Comparison of ENCODE assay signal across 18 mouse cellular contexts in genomic region chr6:84570039-84570438, GRCm38 (mm10). TPM values are rescaled to one million over a fixed set of nuclear protein-coding genes. Genes with fewer than 3 reads are reported as not detected.
DNase-seq lines count a peak whose midpoint lies in the region; ATAC-seq and TF ChIP-seq lines count a peak whose summit lies in the region.
"Had no signal": no experiment of that assay in that cellular context is flagged by ENCODE, and none has a peak within 500 bp of the region (broad histone marks: within the 10 kb centered on the region; RNA-seq: fewer than 3 reads in every experiment).

No protein-coding gene starts in this region.

- peaks cover 19% of the 10 kb centered on the region for H3K4me1 ChIP-seq in forebrain, embryonic 12.5 days
- H3K4me1 ChIP-seq in forebrain, embryonic 15.5 days, result 0 out of 2 replicates have a peak, but pooled peaks cover 7% of the 10 kb centered on the region
- peaks cover 10% of the 10 kb centered on the region for H3K4me1 ChIP-seq in midbrain, embryonic 11.5 days (ENCODE audit: control insufficient read depth, insufficient read depth, low read length)
- H3K4me1 ChIP-seq in midbrain, embryonic 15.5 days, result peaks cover 13% of the 10 kb centered on the region; the same call in 1 of the 2 replicates
- peaks cover 6% of the 10 kb centered on the region; the same call in 1 of the 2 replicates for H3K4me1 ChIP-seq in hindbrain, embryonic 14.5 days (replicated peaks; ENCODE audit: control insufficient read depth, insufficient read depth, low read length)
- H3K4me1 ChIP-seq in kidney, adult 2 months (ENCODE audit: control insufficient read depth, insufficient read depth, low read length), result no peaks in the 10 kb centered on the region

- no peaks in the 10 kb centered on the region for H3K36me3 ChIP-seq in forebrain, embryonic 12.5 days (replicated peaks)
- no peaks in the 10 kb centered on the region for H3K36me3 ChIP-seq in forebrain, embryonic 15.5 days
- H3K36me3 ChIP-seq in midbrain, embryonic 11.5 days (ENCODE audit: control insufficient read depth, insufficient read depth, low read length), result no peaks in the 10 kb centered on the region
- no peaks in the 10 kb centered on the region for H3K36me3 ChIP-seq in midbrain, embryonic 15.5 days (replicated peaks)
- no peaks in the 10 kb centered on the region for H3K36me3 ChIP-seq in hindbrain, embryonic 14.5 days (replicated peaks; ENCODE audit: control insufficient read depth, insufficient read depth)
- H3K36me3 ChIP-seq in kidney, adult 2 months (ENCODE audit: control insufficient read depth, insufficient read depth, low read length), result no peaks in the 10 kb centered on the region
- H3K36me3 ChIP-seq: G1E had no signal

- H3K27me3 ChIP-seq in forebrain, embryonic 12.5 days, result peaks cover 25% of the 10 kb centered on the region
- no peaks in the 10 kb centered on the region for H3K27me3 ChIP-seq in forebrain, embryonic 15.5 days
- peaks cover 3% of the 10 kb centered on the region; the same call in 1 of the 2 replicates for H3K27me3 ChIP-seq in midbrain, embryonic 11.5 days (ENCODE audit: control insufficient read depth, insufficient read depth, low read length)
- H3K27me3 ChIP-seq in midbrain, embryonic 15.5 days (replicated peaks), result 0 out of 2 replicates have a peak, but pooled peaks cover 3% of the 10 kb centered on the region
- no peaks in the 10 kb centered on the region for H3K27me3 ChIP-seq in hindbrain, embryonic 14.5 days (ENCODE audit: control insufficient read depth, insufficient read depth, low read length)
- H3K27me3 ChIP-seq in kidney, adult 2 months (replicated peaks; ENCODE audit: control insufficient read depth, insufficient read depth, low read length), result no peaks in the 10 kb centered on the region

- no peak for DNase-seq in midbrain, embryonic 11.5 days (ENCODE audit: low spot score, missing footprints)
- no peak for DNase-seq in hindbrain, embryonic 14.5 days (ENCODE audit: low spot score)
- DNase-seq in testis, postnatal 10 days (ENCODE audit: low spot score), result peak; percentile 75
- DNase-seq in cerebellum, adult 9-10 months, result no peak
- DNase-seq in kidney, adult 2 months, result no peak
- DNase-seq: B cell, adult 2 months; cerebellum, adult 8-10 months; gastrocnemius, postnatal 36 days; heart, postnatal 4 days; layer of hippocampus, adult 9-11 months; lung, adult 18-20 months; spleen, adult 18-20 months; thymus, adult 2 months had no signal

- no peak overlapping the region for H3K4me3 ChIP-seq in forebrain, embryonic 12.5 days (replicated peaks)
- no peak overlapping the region for H3K4me3 ChIP-seq in forebrain, embryonic 15.5 days
- no peak overlapping the region for H3K4me3 ChIP-seq in midbrain, embryonic 11.5 days (ENCODE audit: low read depth, low read length)
- no peak overlapping the region for H3K4me3 ChIP-seq in midbrain, embryonic 15.5 days
- no peak overlapping the region for H3K4me3 ChIP-seq in hindbrain, embryonic 14.5 days (replicated peaks; ENCODE audit: low read length)
- no peak overlapping the region for H3K4me3 ChIP-seq in kidney, adult 2 months (ENCODE audit: insufficient read depth, low read depth, low read length)

- ATAC-seq in forebrain, embryonic 12.5 days (ENCODE audit: low FRiP score), result no peak
- no peak for ATAC-seq in forebrain, embryonic 15.5 days (replicated peaks)
- ATAC-seq in midbrain, embryonic 11.5 days (ENCODE audit: low FRiP score), result no peak
- ATAC-seq in midbrain, embryonic 15.5 days (replicated peaks), result no peak
- peak; percentile 29; the same call in 1 of the 2 replicates for ATAC-seq in hindbrain, embryonic 14.5 days (ENCODE audit: low FRiP score)

- H3K9ac ChIP-seq in forebrain, embryonic 12.5 days, result no peak overlapping the region
- no peak overlapping the region for H3K9ac ChIP-seq in forebrain, embryonic 15.5 days (replicated peaks)
- peak overlapping the region; percentile 22; the same call in 1 of the 2 replicates for H3K9ac ChIP-seq in midbrain, embryonic 11.5 days (ENCODE audit: low read length)
- H3K9ac ChIP-seq in midbrain, embryonic 15.5 days, result no peak overlapping the region
- H3K9ac ChIP-seq in hindbrain, embryonic 14.5 days, result no peak overlapping the region

- no peak for TF ChIP-seq POLR2A in kidney, adult 2 months (IDR thresholded peaks at IDR 0.05; ENCODE audit: low read depth, low read length)

- no peaks in the 10 kb centered on the region for H3K9me3 ChIP-seq in forebrain, embryonic 12.5 days
- no peaks in the 10 kb centered on the region for H3K9me3 ChIP-seq in forebrain, embryonic 15.5 days
- no peaks in the 10 kb centered on the region for H3K9me3 ChIP-seq in midbrain, embryonic 11.5 days (ENCODE audit: control insufficient read depth, low read length)
- H3K9me3 ChIP-seq in midbrain, embryonic 15.5 days, result no peaks in the 10 kb centered on the region
- H3K9me3 ChIP-seq in hindbrain, embryonic 14.5 days (ENCODE audit: control insufficient read depth, low read length), result no peaks in the 10 kb centered on the region
- H3K9me3 ChIP-seq: G1E had no signal

- no peak for TF ChIP-seq CTCF in kidney, adult 2 months (conservative IDR thresholded peaks at IDR 0.05; ENCODE audit: insufficient read depth, insufficient read length, low read depth, low read length)

- 46% methylated on average over 3 of the region's 3 CpGs for WGBS in forebrain, embryonic 12.5 days
- 39% methylated on average over 3 of the region's 3 CpGs for WGBS in forebrain, embryonic 15.5 days
- 55% methylated on average over 3 of the region's 3 CpGs for WGBS in midbrain, embryonic 11.5 days
- WGBS in midbrain, embryonic 15.5 days, result 39% methylated on average over 3 of the region's 3 CpGs
- WGBS in hindbrain, embryonic 14.5 days, result 17% methylated on average over 3 of the region's 3 CpGs
- 45% methylated on average over 3 of the region's 3 CpGs for WGBS in kidney, adult 2 months

- no peak overlapping the region for H3K4me2 ChIP-seq in forebrain, embryonic 12.5 days
- no peak overlapping the region for H3K4me2 ChIP-seq in forebrain, embryonic 15.5 days (replicated peaks)
- no peak overlapping the region for H3K4me2 ChIP-seq in midbrain, embryonic 11.5 days
- no peak overlapping the region for H3K4me2 ChIP-seq in midbrain, embryonic 15.5 days
- H3K4me2 ChIP-seq in hindbrain, embryonic 14.5 days (replicated peaks), result no peak overlapping the region

- H3K27ac ChIP-seq in forebrain, embryonic 12.5 days, result 0 out of 2 replicates have a peak overlapping the region, but pooled peaks have one; percentile 38
- H3K27ac ChIP-seq in forebrain, embryonic 15.5 days (replicated peaks), result no peak overlapping the region
- no peak overlapping the region for H3K27ac ChIP-seq in midbrain, embryonic 11.5 days (ENCODE audit: low read depth, low read length)
- H3K27ac ChIP-seq in midbrain, embryonic 15.5 days, result no peak overlapping the region
- H3K27ac ChIP-seq in hindbrain, embryonic 14.5 days, result no peak overlapping the region
- no peak overlapping the region for H3K27ac ChIP-seq in kidney, adult 2 months (ENCODE audit: insufficient read depth, low read depth, low read length)
- H3K27ac ChIP-seq: kidney, postnatal 0 days had no signal

RNA-seq across cellular contexts. Expression of gene Cyp26b1, which starts 23.7 kb away (rescaled TPM):
- polyA plus RNA-seq in forebrain, embryonic 12.5 days (2016; fragmentation: Nextera tagmentation; extraction: Ambion mirVana), result 1.4 and 1.9 TPM in 2 replicates
- 2.9 and 5.1 TPM in 2 replicates for polyA plus RNA-seq in forebrain, embryonic 15.5 days (2015; fragmentation: Nextera tagmentation; extraction: Ambion mirVana)
- polyA plus RNA-seq in midbrain, embryonic 11.5 days (2014; fragmentation: Nextera tagmentation; extraction: Ambion mirVana), result 3.1 and 3.7 TPM in 2 replicates
- 14.0 and 21.0 TPM in 2 replicates for polyA plus RNA-seq in midbrain, embryonic 15.5 days (2015; fragmentation: Nextera tagmentation; extraction: Ambion mirVana)
- polyA plus RNA-seq in hindbrain, embryonic 14.5 days (2014; fragmentation: Nextera tagmentation; extraction: Ambion mirVana), result 22.5 and 26.6 TPM in 2 replicates
- polyA plus RNA-seq in kidney, adult 2 months (2012; rRNA removed), result 0.60 and 2.0 TPM in 2 replicates
